Mouse (Mus musculus) monocyte, adult 5-6 weeks (primary cell): ENCODE data around the gene Wdr59. TPM values are rescaled to one million over a fixed set of nuclear protein-coding genes. Genes with fewer than 3 reads are reported as not detected.

Experiments used
- ATAC-seq: fragments of 153-309, 156-312 bp; replicated peaks from 2 replicates; pipeline ENCODE4 v1.8.0; 2017; ENCODE audit warnings: mild to moderate bottlenecking; ENCODE audit not compliant: low TSS enrichment, insufficient number of reproducible peaks, severe bottlenecking, poor library complexity, low FRiP score
- total RNA-seq: library from RNA; stranded (forward); fragments of 200-1000, 200-491, 200-594 nt; gene quantifications from 3 replicates; pipeline ENCODE4 v1.2.3, GENCODE M21; 2017

The Wdr59 gene
- 2.0 to 3.9 TPM (median 2.7 TPM) in 3 replicates for total RNA-seq

- ATAC-seq = peak; percentile 99
These were observed at the start of gene Wdr59 for GRCm38 (mm10) chr8:111521713-111522429. Wdr59 (minus strand) TSS chr8:111522092.

GRCm38 (mm10) chr8:111571661-111572060 is 49.8 kb upstream of the Wdr59 start:
- ATAC-seq = no peak

- no peak for ATAC-seq
These were observed 48.5 kb upstream of the Wdr59 start for GRCm38 (mm10) chr8:111570432-111570831.

GRCm38 (mm10) chr8:111569926-111570325 is 48.0 kb upstream of the Wdr59 start:
- no peak for ATAC-seq

GRCm38 (mm10) chr8:111568029-111568428 is 46.1 kb upstream of the Wdr59 start:
- ATAC-seq = no peak

GRCm38 (mm10) chr8:111567571-111567970 is 45.7 kb upstream of the Wdr59 start:
- ATAC-seq = no peak

GRCm38 (mm10) chr8:111566326-111566725 is 44.4 kb upstream of the Wdr59 start:
- ATAC-seq = no peak

GRCm38 (mm10) chr8:111565784-111566191 is 43.9 kb upstream of the Wdr59 start:
- no peak for ATAC-seq

GRCm38 (mm10) chr8:111564093-111564492 is 42.2 kb upstream of the Wdr59 start:
- ATAC-seq = no peak

- ATAC-seq = no peak
These were observed 41.8 kb upstream of the Wdr59 start for GRCm38 (mm10) chr8:111563687-111564086.

GRCm38 (mm10) chr8:111563075-111563474 is 41.2 kb upstream of the Wdr59 start:
- no peak for ATAC-seq

- ATAC-seq = peak; percentile 74
These were observed 40.4 kb upstream of the Wdr59 start for GRCm38 (mm10) chr8:111562274-111562803.

GRCm38 (mm10) chr8:111561824-111562223 is 39.9 kb upstream of the Wdr59 start:
- ATAC-seq = peak; percentile 85

- no peak for ATAC-seq
These were observed 29.7 kb upstream of the Wdr59 start for GRCm38 (mm10) chr8:111551511-111552130.

- no peak for ATAC-seq
These were observed 28.3 kb upstream of the Wdr59 start for GRCm38 (mm10) chr8:111550002-111550870.

- ATAC-seq = no peak
These were observed 26.3 kb upstream of the Wdr59 start for GRCm38 (mm10) chr8:111548201-111548600.

GRCm38 (mm10) chr8:111547144-111547543 is 25.3 kb upstream of the Wdr59 start:
- no peak for ATAC-seq

- no peak for ATAC-seq
These were observed 23.7 kb upstream of the Wdr59 start for GRCm38 (mm10) chr8:111545406-111546156.
